Mouse (Mus musculus): ENCODE results near the gene Dhcr24. TPM values are rescaled to one million over a fixed set of nuclear protein-coding genes. Genes with fewer than 3 reads are reported as not detected.
A peak's percentile ranks its signal among the peaks of the same experiment; 100 is the strongest.

Dhcr24 gene
- polyA plus RNA-seq, 1 experiment from 2014 or later = 6.4 TPM

DNA sequence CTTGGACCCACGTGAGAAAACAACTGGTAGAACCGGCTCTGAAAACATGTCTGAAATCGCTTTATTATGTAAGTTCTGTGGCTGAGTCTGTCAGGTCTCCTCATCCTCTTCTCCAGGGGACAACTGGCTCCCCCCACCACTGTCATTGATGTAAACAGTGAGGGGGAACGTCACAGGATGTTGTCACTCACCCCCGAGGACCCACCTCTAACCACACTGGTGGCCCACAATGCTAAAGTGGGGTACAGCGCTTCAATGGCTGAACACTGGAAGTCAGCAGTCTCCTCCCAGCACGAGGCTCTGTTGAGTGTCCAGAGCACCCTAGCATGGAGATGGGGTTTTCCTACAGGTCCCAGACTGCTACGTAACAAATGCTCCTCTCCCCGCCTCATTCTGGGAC, 30.0 kb downstream of the Dhcr24 start:
- 81% methylated on average over 9 of the region's 9 CpGs for WGBS
- Histone ChIP-seq H3K9ac (ENCODE audit: low read depth, low read length) (no peak overlapping the region), H3K4me2 (ENCODE audit: low read depth, low read length) (no peak overlapping the region)

DNA sequence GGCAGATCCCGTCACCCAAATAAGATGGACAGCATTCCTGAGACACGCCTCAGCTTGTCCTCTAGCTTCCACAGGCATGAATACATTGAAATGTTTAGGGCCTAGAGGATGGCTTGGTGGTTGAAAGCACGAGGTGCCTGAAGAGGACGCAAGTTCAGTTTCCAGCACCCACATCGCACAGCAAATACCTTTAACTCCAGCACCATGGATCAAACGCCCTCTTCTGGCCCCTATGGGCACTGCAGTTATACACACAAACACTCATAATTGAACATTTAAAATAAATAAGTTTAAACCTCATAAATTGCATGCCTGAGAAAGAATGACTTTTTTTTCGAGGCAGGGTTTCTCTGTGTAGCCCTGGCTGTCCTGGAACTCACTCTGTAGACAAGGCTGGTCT, 32.8 kb downstream of the Dhcr24 start:
- Histone ChIP-seq H3K9ac (ENCODE audit: low read depth, low read length) (no peak overlapping the region), H3K9me3 (ENCODE audit: control insufficient read depth, low read length) (peaks cover 3% of the 10 kb centered on the region; the same call in 1 of the 2 replicates), H3K27me3 (replicated peaks; ENCODE audit: control insufficient read depth, insufficient read depth, low read length) (no peaks in the 10 kb centered on the region), H3K27ac (ENCODE audit: low read length) (no peak overlapping the region), H3K4me3 (ENCODE audit: low read length) (no peak overlapping the region), H3K4me2 (ENCODE audit: low read depth, low read length) (no peak overlapping the region), H3K36me3 (ENCODE audit: control insufficient read depth, insufficient read depth, low read length) (peaks cover 1% of the 10 kb centered on the region; the same call in 1 of the 2 replicates), H3K4me1 (ENCODE audit: control insufficient read depth, insufficient read depth, low read length) (no peaks in the 10 kb centered on the region)
- no peak for ATAC-seq
- WGBS = 65% methylated on average over 7 of the region's 7 CpGs

More for the DNA sequence above, 30.0 kb downstream of the Dhcr24 start:
- Histone ChIP-seq H3K4me1 (ENCODE audit: control insufficient read depth, insufficient read depth, low read length) (no peaks in the 10 kb centered on the region), H3K9me3 (ENCODE audit: control insufficient read depth, low read length) (no peaks in the 10 kb centered on the region), H3K27me3 (replicated peaks; ENCODE audit: control insufficient read depth, insufficient read depth, low read length) (no peaks in the 10 kb centered on the region), H3K27ac (ENCODE audit: low read length) (no peak overlapping the region), H3K36me3 (ENCODE audit: control insufficient read depth, insufficient read depth, low read length) (peaks cover 22% of the 10 kb centered on the region), H3K4me3 (ENCODE audit: low read length) (no peak overlapping the region)
- no peak for ATAC-seq

DNA sequence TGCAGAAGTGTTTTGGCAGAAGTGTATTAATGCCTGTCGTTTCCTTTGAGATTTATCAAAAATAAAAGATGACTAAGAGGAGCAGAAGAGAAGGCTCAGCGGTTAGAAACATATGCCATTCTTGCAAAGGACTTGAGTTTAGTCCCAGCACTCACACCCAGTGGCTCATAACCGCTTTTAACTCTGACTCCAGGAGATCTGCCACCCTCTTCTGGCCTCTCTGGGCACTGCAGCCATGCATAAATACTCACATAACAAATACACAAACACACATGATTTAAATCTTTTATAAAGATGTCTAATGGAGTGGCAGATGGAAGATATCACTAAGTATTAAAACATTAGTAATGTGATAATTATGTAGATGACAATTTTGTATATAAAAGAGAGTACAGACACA, 35.4 kb downstream of the Dhcr24 start:
- no peak for ATAC-seq
- Histone ChIP-seq H3K4me1 (ENCODE audit: control insufficient read depth, insufficient read depth, low read length) (no peaks in the 10 kb centered on the region), H3K27me3 (replicated peaks; ENCODE audit: control insufficient read depth, insufficient read depth, low read length) (no peaks in the 10 kb centered on the region), H3K4me2 (ENCODE audit: low read depth, low read length) (no peak overlapping the region), H3K27ac (ENCODE audit: low read length) (no peak overlapping the region), H3K9me3 (ENCODE audit: control insufficient read depth, low read length) (peaks cover 3% of the 10 kb centered on the region; the same call in 1 of the 2 replicates), H3K36me3 (ENCODE audit: control insufficient read depth, insufficient read depth, low read length) (no peaks in the 10 kb centered on the region), H3K9ac (ENCODE audit: low read depth, low read length) (no peak overlapping the region), H3K4me3 (ENCODE audit: low read length) (no peak overlapping the region)
- 60% methylated on average over 3 of the region's 3 CpGs for WGBS

DNA sequence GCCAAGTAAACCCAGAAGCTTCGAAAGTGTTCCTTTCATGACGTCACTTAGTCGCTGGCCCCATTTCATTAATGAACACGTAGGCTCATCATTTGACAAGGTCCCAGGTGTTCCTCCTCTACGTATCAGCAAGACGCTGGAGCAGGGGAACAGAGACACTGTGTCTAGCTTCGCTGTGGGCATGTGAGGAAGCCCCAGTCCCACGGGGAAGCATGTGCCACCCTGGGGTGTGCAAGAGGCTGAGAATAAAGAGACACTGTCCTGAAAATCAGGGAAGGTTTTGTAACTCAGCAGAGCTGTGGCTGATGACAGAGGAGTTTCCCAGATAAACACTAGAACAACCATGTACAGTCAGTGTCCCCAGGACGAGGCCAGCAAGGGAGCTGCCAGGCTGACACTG, 36.2 kb downstream of the Dhcr24 start:
- no peaks in the 10 kb centered on the region for H3K36me3 ChIP-seq (ENCODE audit: control insufficient read depth, insufficient read depth, low read length)
- no peaks in the 10 kb centered on the region for H3K27me3 ChIP-seq (replicated peaks; ENCODE audit: control insufficient read depth, insufficient read depth, low read length)
- no peak overlapping the region for H3K27ac ChIP-seq (ENCODE audit: low read length)
- no peak overlapping the region for H3K4me3 ChIP-seq (ENCODE audit: low read length)
- H3K4me1 ChIP-seq (ENCODE audit: control insufficient read depth, insufficient read depth, low read length) = no peaks in the 10 kb centered on the region
- peaks cover 3% of the 10 kb centered on the region; the same call in 1 of the 2 replicates for H3K9me3 ChIP-seq (ENCODE audit: control insufficient read depth, low read length)
- H3K4me2 ChIP-seq (ENCODE audit: low read depth, low read length) = no peak overlapping the region
- H3K9ac ChIP-seq (ENCODE audit: low read depth, low read length) = no peak overlapping the region
- WGBS = 78% methylated on average over 9 of the region's 9 CpGs
- no peak for ATAC-seq

DNA sequence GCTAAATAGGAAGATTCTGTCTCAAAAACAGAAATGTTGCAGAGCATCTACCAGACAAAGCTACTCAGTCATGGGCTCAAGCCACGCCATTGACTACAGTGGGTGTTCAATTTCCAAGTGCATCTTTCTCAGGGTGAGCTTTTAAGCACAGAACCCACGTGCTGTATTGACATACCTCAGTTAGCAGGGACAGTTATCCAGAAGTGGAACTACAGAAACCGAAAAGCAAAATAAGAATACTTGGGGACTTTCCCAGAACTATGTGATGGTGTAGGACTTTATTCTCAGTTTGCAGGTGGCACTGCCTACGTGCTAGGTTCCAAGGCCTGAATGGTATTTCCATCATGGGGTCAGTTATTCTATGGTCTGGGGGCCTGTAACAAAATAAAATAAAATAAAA, 36.9 kb downstream of the Dhcr24 start:
- WGBS = 86% methylated on average over 4 of the region's 4 CpGs
- Histone ChIP-seq H3K4me1 (ENCODE audit: control insufficient read depth, insufficient read depth, low read length) (no peaks in the 10 kb centered on the region), H3K4me2 (ENCODE audit: low read depth, low read length) (no peak overlapping the region), H3K9ac (ENCODE audit: low read depth, low read length) (no peak overlapping the region), H3K4me3 (ENCODE audit: low read length) (no peak overlapping the region), H3K36me3 (ENCODE audit: control insufficient read depth, insufficient read depth, low read length) (no peaks in the 10 kb centered on the region), H3K27ac (ENCODE audit: low read length) (no peak overlapping the region), H3K9me3 (ENCODE audit: control insufficient read depth, low read length) (peaks cover 3% of the 10 kb centered on the region; the same call in 1 of the 2 replicates), H3K27me3 (replicated peaks; ENCODE audit: control insufficient read depth, insufficient read depth, low read length) (no peaks in the 10 kb centered on the region)
- ATAC-seq = no peak

DNA sequence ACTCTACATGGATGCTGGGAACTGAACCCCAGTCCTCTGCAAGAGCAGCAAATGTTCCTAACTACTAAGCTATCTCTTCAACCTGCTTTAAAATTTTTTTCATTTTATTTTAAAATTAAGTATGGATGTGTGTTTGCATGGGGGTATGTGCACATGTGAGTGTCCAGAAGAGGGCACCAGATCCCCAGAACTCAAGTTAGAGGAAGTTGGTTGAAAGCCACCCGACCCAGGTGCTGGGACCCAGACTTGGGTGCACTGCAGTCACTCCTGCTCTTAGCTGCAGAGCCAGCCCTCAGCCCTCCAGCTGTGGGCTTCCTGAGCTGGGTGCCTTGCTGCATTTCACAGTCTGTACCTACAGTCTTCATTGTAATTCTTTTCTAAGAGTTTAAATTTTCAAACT, 38.6 kb downstream of the Dhcr24 start:
- Histone ChIP-seq H3K4me1 (ENCODE audit: control insufficient read depth, insufficient read depth, low read length) (no peaks in the 10 kb centered on the region), H3K27me3 (replicated peaks; ENCODE audit: control insufficient read depth, insufficient read depth, low read length) (no peaks in the 10 kb centered on the region), H3K9me3 (ENCODE audit: control insufficient read depth, low read length) (peaks cover 3% of the 10 kb centered on the region; the same call in 1 of the 2 replicates), H3K9ac (ENCODE audit: low read depth, low read length) (no peak overlapping the region), H3K4me3 (ENCODE audit: low read length) (no peak overlapping the region), H3K36me3 (ENCODE audit: control insufficient read depth, insufficient read depth, low read length) (no peaks in the 10 kb centered on the region), H3K27ac (ENCODE audit: low read length) (no peak overlapping the region), H3K4me2 (ENCODE audit: low read depth, low read length) (no peak overlapping the region)
- WGBS = 52% methylated on average over 1 of the region's 1 CpGs
- no peak for ATAC-seq

DNA sequence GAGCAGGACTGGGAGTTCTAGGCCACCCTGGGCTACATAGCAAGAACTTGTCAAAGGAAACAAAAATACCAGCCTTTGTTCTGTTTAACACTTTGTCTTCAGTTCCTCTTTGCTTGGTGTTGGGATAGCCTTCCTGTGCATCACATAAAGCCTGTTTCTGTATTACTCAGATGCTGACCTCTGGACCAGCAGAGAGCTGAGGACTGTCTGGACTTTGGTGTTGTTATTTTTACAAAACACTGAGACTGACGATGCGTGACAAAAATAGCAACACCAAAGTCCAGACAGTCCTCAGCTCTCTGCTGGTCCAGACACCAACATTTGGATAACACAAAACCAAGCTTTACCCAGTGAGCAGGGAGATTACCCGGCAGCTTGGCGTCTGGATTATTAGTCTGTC, 39.9 kb downstream of the Dhcr24 start:
- no peaks in the 10 kb centered on the region for H3K36me3 ChIP-seq (ENCODE audit: control insufficient read depth, insufficient read depth, low read length)
- no peak for ATAC-seq
- WGBS = 81% methylated on average over 4 of the region's 4 CpGs
- H3K4me2 ChIP-seq (ENCODE audit: low read depth, low read length) = no peak overlapping the region
- H3K4me1 ChIP-seq (ENCODE audit: control insufficient read depth, insufficient read depth, low read length) = no peaks in the 10 kb centered on the region
- H3K27me3 ChIP-seq (replicated peaks; ENCODE audit: control insufficient read depth, insufficient read depth, low read length) = no peaks in the 10 kb centered on the region
- no peak overlapping the region for H3K4me3 ChIP-seq (ENCODE audit: low read length)
- no peak overlapping the region for H3K27ac ChIP-seq (ENCODE audit: low read length)
- H3K9me3 ChIP-seq (ENCODE audit: control insufficient read depth, low read length) = peaks cover 3% of the 10 kb centered on the region; the same call in 1 of the 2 replicates
- no peak overlapping the region for H3K9ac ChIP-seq (ENCODE audit: low read depth, low read length)

DNA sequence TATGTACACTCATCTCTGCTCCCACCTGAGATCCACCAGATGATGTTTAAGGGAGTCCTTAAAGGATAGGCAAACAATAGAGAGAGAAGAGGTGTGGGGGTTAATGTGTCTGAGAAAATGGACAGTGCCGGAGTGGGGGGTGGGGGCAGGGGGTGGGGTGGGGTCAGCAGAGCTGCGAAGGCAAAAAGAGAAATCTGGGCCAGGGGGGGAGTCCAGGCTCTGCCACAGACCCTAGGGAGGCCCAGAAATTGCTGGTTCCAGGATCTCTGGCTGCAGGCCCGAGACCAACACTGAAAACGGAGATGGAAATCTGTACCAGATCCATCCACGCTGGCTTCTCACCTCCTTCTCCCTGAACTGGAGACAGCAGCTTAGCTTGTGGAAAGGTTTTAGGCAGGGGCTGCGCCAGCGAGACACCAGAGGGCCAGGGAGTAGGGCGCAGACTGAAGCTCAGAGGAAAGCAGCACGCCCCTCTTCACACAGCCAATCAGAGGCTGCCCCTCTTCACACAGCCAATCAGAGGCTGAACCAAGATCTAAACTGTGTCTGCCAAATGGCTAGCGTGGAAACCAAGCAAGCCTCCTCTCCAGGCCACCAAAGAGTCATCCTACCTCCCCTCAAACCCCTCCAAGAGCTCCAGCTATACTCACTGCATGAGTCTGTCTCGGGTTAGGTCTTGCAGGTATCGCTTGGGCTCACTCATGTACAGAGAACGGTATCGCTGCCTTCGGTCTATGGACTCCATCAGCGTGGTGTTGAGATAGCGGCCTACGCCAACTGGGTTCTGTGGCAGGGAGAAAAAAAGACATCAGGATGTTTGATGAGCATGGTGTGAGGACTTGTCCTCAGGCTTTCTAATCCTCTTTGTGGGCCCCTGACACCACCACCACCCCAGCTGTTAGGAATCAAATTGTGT, 46.1 kb downstream of the Dhcr24 start:
- H3K4me2 ChIP-seq (ENCODE audit: low read depth, low read length) = no peak overlapping the region
- no peak overlapping the region for H3K9ac ChIP-seq (ENCODE audit: low read depth, low read length)
- H3K4me3 ChIP-seq (ENCODE audit: low read length) = no peak overlapping the region
- H3K36me3 ChIP-seq (ENCODE audit: control insufficient read depth, insufficient read depth, low read length) = no peaks in the 10 kb centered on the region
- H3K4me1 ChIP-seq (ENCODE audit: control insufficient read depth, insufficient read depth, low read length) = no peaks in the 10 kb centered on the region
- ATAC-seq = peak; percentile 84
- no peaks in the 10 kb centered on the region for H3K27me3 ChIP-seq (replicated peaks; ENCODE audit: control insufficient read depth, insufficient read depth, low read length)
- H3K9me3 ChIP-seq (ENCODE audit: control insufficient read depth, low read length) = no peaks in the 10 kb centered on the region
- no peak overlapping the region for H3K27ac ChIP-seq (ENCODE audit: low read length)
- 40% methylated on average over 18 of the region's 18 CpGs for WGBS

DNA sequence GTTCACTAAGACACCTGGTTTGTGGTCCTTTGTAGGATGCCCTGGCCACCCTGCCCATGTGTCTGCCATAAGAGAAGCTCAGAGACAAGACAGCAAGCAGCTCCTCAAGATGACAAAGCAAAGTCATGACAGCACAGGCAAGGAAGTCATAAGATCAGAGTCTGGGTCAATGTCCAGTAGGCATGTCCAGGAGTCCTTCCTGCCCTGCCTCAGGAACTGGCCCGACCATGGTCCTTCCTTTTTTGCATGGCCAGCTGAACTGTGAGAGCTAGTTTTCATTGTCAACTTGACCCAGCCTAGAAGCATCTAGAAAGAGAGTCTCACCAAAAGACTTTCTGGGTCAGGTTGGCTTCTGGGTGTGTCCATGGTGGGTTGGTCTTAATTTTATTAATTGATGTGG, 47.1 kb downstream of the Dhcr24 start:
- Histone ChIP-seq H3K4me1 (ENCODE audit: control insufficient read depth, insufficient read depth, low read length) (no peaks in the 10 kb centered on the region), H3K27me3 (replicated peaks; ENCODE audit: control insufficient read depth, insufficient read depth, low read length) (no peaks in the 10 kb centered on the region), H3K9ac (ENCODE audit: low read depth, low read length) (no peak overlapping the region), H3K36me3 (ENCODE audit: control insufficient read depth, insufficient read depth, low read length) (no peaks in the 10 kb centered on the region), H3K9me3 (ENCODE audit: control insufficient read depth, low read length) (no peaks in the 10 kb centered on the region), H3K4me3 (ENCODE audit: low read length) (no peak overlapping the region), H3K4me2 (ENCODE audit: low read depth, low read length) (no peak overlapping the region), H3K27ac (ENCODE audit: low read length) (no peak overlapping the region)
- ATAC-seq = no peak
- 88% methylated on average over 1 of the region's 1 CpGs for WGBS
